Mouse (Mus musculus) hindbrain, embryonic 10.5 days (tissue): ENCODE data around the gene Vgll4. TPM values are rescaled to one million over a fixed set of nuclear protein-coding genes. Genes with fewer than 3 reads are reported as not detected.
"Not testable (repeated sequence)": the region's sequence is repeated elsewhere in the genome, so short reads cannot be mapped to it uniquely, and the experiment has no call there.

Source experiments
- DNase-seq: peaks from one replicate; pipeline ENCODE4 v3.0.0-alpha.2; 2017; ENCODE audit warnings: low spot score
- H3K27ac ChIP-seq: fragments of 300-500 bp; sonication (generic); 2 replicates; pipeline ENCODE4 v1.5.1; 2016; ENCODE audit warnings: mild to moderate bottlenecking, moderate library complexity
- H3K27me3 ChIP-seq: fragments of 300-500 bp; sonication (generic); 2 replicates; pipeline ENCODE4 v1.6.1; 2016; ENCODE audit warnings: mild to moderate bottlenecking; ENCODE audit not compliant: poor library complexity, insufficient read depth, severe bottlenecking
- H3K36me3 ChIP-seq: fragments of 300-500 bp; sonication (generic); 2 replicates; pipeline ENCODE4 v1.6.1; 2016; ENCODE audit warnings: mild to moderate bottlenecking, moderate library complexity
- H3K4me1 ChIP-seq: fragments of 300-500 bp; sonication (generic); replicated peaks from 2 replicates; pipeline ENCODE4 v1.6.1; 2016; ENCODE audit warnings: mild to moderate bottlenecking
- H3K4me3 ChIP-seq: fragments of 300-500 bp; sonication (generic); 2 replicates; pipeline ENCODE4 v1.5.1; 2016; ENCODE audit warnings: mild to moderate bottlenecking, moderate library complexity
- H3K9me3 ChIP-seq: fragments of 300-500 bp; sonication (generic); 2 replicates; pipeline ENCODE4 v1.6.1; 2016; ENCODE audit warnings: mild to moderate bottlenecking, moderate library complexity
- WGBS: fragments of 180-500 bp; shearing (Covaris S2); methylation state at CpG from one replicate; pipeline ENCODE4 v1.1.7; 2016; 5-methylcytosine and 5-hydroxymethylcytosine counted together
- polyA plus RNA-seq: library from polyadenylated mRNA; unstranded; fragments of >200 nt; fragmentation: Nextera tagmentation; extraction: Ambion mirVana; gene quantifications from 2 replicates; pipeline ENCODE4 v1.2.1, GENCODE M21; 2016

The Vgll4 gene
- polyA plus RNA-seq, 1 experiment from 2014 or later, result 73.3 TPM

GRCm38 (mm10) chr6:114930646-114931045 lies 39.1 kb downstream of the Vgll4 start:
- H3K27ac ChIP-seq, result no peak overlapping the region
- DNase-seq, result no peak
- H3K9me3 ChIP-seq, result peaks cover 7% of the 10 kb centered on the region; the same call in 1 of the 2 replicates
- H3K4me3 ChIP-seq, result no peak overlapping the region
- H3K36me3 ChIP-seq, result no peaks in the 10 kb centered on the region
- H3K27me3 ChIP-seq, result no peaks in the 10 kb centered on the region
- H3K4me1 ChIP-seq, result peaks cover 11% of the 10 kb centered on the region
- 95% methylated on average over 8 of the region's 8 CpGs for WGBS

GRCm38 (mm10) chr6:114930038-114930591 lies 39.7 kb downstream of the Vgll4 start:
- 70% methylated on average over 11 of the region's 11 CpGs for WGBS
- Histone ChIP-seq H3K4me1 (peaks cover 11% of the 10 kb centered on the region), H3K9me3 (peaks cover 7% of the 10 kb centered on the region; the same call in 1 of the 2 replicates), H3K4me3 (no peak overlapping the region), H3K27me3 (no peaks in the 10 kb centered on the region), H3K27ac (no peak overlapping the region), H3K36me3 (no peaks in the 10 kb centered on the region)
- DNase-seq, result no peak

GRCm38 (mm10) chr6:114929346-114929745 lies 40.4 kb downstream of the Vgll4 start:
- no peak overlapping the region for H3K4me3 ChIP-seq
- H3K27ac ChIP-seq, result no peak overlapping the region
- no peaks in the 10 kb centered on the region for H3K27me3 ChIP-seq
- DNase-seq, result peak; percentile 38
- H3K9me3 ChIP-seq, result peaks cover 7% of the 10 kb centered on the region; the same call in 1 of the 2 replicates
- H3K36me3 ChIP-seq, result no peaks in the 10 kb centered on the region
- H3K4me1 ChIP-seq, result peaks cover 11% of the 10 kb centered on the region

DNA sequence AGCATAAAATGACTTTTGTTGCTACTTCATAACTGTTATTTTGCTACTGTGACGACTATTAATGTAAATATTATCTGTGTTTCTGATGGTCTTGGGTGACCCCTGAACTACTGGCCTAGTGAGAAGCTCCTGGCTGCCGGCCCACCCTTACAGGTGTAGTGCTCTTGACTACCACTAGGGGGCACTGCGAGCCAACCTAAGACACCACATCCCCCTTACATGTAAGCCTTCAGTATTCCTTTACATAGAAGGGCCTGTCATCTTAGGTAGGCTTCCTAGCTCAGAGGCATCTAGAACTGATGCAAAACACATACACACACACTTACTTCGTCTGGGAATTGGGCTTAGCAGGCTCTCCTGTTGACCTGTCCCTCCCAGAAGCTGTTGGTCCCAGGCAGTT lies 41.3 kb downstream of the Vgll4 start:
- no peaks in the 10 kb centered on the region for H3K27me3 ChIP-seq
- peaks cover 11% of the 10 kb centered on the region for H3K4me1 ChIP-seq
- H3K9me3 ChIP-seq, result peaks cover 7% of the 10 kb centered on the region; the same call in 1 of the 2 replicates
- no peaks in the 10 kb centered on the region for H3K36me3 ChIP-seq
- peak; percentile 74 for DNase-seq
- 6% methylated on average over 4 of the region's 4 CpGs for WGBS
- H3K27ac ChIP-seq, result no peak overlapping the region
- H3K4me3 ChIP-seq, result no peak overlapping the region

GRCm38 (mm10) chr6:114927400-114927799 lies 42.4 kb downstream of the Vgll4 start:
- no peaks in the 10 kb centered on the region for H3K36me3 ChIP-seq
- H3K4me1 ChIP-seq, result peaks cover 11% of the 10 kb centered on the region
- H3K27ac ChIP-seq, result no peak overlapping the region
- H3K27me3 ChIP-seq, result no peaks in the 10 kb centered on the region
- no peak for DNase-seq
- H3K9me3 ChIP-seq, result peaks cover 7% of the 10 kb centered on the region; the same call in 1 of the 2 replicates
- no peak overlapping the region for H3K4me3 ChIP-seq
- WGBS, result 88% methylated on average over 5 of the region's 5 CpGs

DNA sequence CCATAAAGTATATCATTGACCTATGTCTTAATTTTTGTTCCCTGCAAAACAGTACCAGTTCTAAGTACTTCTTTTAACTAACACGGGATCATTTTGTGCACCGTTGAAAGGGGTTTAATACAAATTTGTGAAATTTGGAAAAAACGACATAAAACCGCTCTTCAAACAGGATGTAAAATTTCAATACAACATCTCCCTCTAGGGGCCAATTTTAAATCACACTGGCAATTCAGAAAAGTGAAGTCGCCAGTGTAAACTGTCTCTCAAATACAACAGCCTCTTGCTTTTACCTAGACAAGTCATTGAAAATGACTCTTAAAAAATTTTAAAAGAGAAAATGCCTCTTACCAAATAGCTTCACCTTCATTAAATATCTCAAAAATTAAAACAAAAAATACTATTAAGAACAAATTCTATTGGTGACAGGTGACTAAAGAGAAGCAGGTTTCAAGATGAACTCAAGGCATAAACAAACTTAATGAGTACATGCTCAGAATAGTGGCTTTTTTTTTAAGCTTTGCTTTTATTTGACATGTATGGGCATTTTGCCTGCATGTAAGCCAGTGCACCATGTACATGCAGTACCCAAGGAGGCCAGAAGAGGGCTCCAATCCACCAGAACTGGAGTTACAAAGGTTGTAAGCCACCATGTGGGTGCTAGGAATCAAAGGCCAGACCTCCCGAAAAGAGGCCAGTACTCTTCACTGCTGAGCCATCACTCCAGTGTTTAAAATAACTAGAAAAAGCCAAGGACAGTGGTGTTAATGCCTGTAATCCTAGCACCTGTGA lies 43.2 kb downstream of the Vgll4 start:
- Histone ChIP-seq H3K9me3 (peaks cover 7% of the 10 kb centered on the region; the same call in 1 of the 2 replicates), H3K4me3 (no peak overlapping the region), H3K27me3 (no peaks in the 10 kb centered on the region), H3K4me1 (peaks cover 15% of the 10 kb centered on the region), H3K36me3 (no peaks in the 10 kb centered on the region), H3K27ac (no peak overlapping the region)
- WGBS, result 43% methylated on average over 6 of the region's 6 CpGs
- no peak for DNase-seq

- WGBS, result 84% methylated on average over 4 of the region's 4 CpGs
Observed at GRCm38 (mm10) chr6:114925196-114925595, 44.6 kb downstream of the Vgll4 start.

GRCm38 (mm10) chr6:114922355-114923096 lies 47.3 kb downstream of the Vgll4 start:
- 0 out of 2 replicates have a peak overlapping the region, but pooled peaks have one; percentile 23 for H3K27ac ChIP-seq
- not testable (repeated sequence) for H3K27me3 ChIP-seq, H3K4me3 ChIP-seq, H3K9me3 ChIP-seq
- H3K36me3 ChIP-seq, result peaks cover 17% of the 10 kb centered on the region; the same call in 1 of the 2 replicates
- peaks cover 32% of the 10 kb centered on the region for H3K4me1 ChIP-seq
- WGBS, result 74% methylated on average over 7 of the region's 7 CpGs
- peak; percentile 46 for DNase-seq

More at GRCm38 (mm10) chr6:114925196-114925595, 44.6 kb downstream of the Vgll4 start:
- no peak overlapping the region for H3K27ac ChIP-seq
- DNase-seq, result no peak
- H3K9me3 ChIP-seq, result peaks cover 7% of the 10 kb centered on the region; the same call in 1 of the 2 replicates
- no peak overlapping the region for H3K4me3 ChIP-seq
- H3K4me1 ChIP-seq, result peaks cover 11% of the 10 kb centered on the region
- H3K36me3 ChIP-seq, result no peaks in the 10 kb centered on the region
- no peaks in the 10 kb centered on the region for H3K27me3 ChIP-seq

DNA sequence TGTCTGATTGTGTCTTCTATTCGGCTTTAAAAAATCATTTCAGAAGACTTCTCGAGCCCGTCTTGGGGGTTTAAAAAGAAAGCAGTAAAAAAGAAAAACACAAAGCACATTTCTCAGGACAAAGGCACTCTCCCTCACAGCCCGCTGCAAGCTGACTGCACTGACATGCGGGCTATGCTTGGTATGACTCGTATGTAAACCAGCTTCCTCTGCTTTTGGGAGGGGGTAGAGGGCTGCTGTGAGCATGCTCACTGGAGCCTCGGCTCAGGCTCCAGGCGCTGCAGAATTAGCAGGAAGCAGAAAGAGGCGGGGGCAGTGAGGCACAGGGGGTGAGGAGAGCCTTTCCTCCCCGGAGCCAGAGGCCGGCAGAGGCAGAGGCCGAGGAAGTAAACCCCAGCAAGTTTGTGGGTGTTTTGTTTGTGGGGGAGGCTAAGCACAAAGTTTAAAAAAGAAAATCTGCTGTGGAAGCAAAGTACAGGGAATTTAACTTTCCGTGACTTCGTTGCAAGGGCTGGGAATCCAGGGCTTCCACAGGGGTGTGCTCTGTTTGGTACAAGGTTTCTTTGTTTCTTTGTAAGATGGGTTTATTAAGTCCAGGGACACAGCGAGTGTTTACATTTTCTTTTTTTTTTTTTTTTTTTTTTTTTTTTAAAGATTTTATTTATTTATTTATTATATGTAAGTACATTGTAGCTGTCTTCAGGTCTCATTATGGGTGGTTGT lies 48.0 kb downstream of the Vgll4 start:
- Histone ChIP-seq H3K27ac (peak overlapping the region; percentile 97), H3K27me3 (no peaks in the 10 kb centered on the region), H3K36me3 (peaks cover 17% of the 10 kb centered on the region; the same call in 1 of the 2 replicates), H3K4me3 (peak overlapping the region; percentile 75), H3K9me3 (0 out of 2 replicates have a peak, but pooled peaks cover under 1% of the 10 kb centered on the region), H3K4me1 (peaks cover 39% of the 10 kb centered on the region)
- 5% methylated on average over 15 of the region's 15 CpGs for WGBS
- peak; percentile 90 for DNase-seq

- WGBS, result 9% methylated on average over 17 of the region's 17 CpGs
- Histone ChIP-seq H3K27ac (peak overlapping the region; percentile 97), H3K27me3 (no peaks in the 10 kb centered on the region), H3K9me3 (no peaks in the 10 kb centered on the region), H3K36me3 (peaks cover 17% of the 10 kb centered on the region; the same call in 1 of the 2 replicates), H3K4me3 (peak overlapping the region; percentile 75), H3K4me1 (peaks cover 49% of the 10 kb centered on the region)
- peak; percentile 78 for DNase-seq
Observed at GRCm38 (mm10) chr6:114920523-114921445, 49.0 kb downstream of the Vgll4 start.

DNA sequence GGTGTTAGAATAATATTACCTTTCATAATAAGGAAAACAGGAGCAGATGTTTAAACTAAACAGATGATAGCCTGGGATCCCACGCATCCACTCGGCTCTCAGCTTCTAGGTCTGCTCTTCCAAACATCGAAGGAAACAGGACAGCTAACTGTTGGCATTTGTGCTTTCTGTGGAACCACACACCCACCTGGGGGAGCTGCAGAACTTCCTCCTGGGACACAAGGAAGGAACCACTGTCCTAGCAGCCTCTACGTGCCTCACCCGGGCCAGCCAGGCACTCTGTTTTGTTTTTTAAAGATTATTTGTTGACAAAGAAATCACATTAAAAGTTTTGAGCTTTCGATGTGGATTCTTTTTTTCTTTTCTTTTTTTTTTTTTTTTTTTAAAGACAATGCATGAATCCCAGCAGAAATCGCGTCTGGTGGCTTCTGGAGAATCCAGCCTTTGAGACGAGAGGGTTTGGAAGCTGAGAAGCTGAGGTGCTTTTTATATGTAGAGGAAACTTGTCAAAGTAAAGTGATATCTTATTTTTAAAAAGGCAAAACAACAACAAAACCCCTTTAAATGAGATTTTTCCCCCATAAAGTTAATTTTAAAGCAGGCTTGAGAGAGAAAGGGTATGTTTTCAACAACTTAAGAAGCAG lies 50.0 kb downstream of the Vgll4 start:
- H3K27me3 ChIP-seq, result no peaks in the 10 kb centered on the region
- H3K36me3 ChIP-seq, result peaks cover 17% of the 10 kb centered on the region; the same call in 1 of the 2 replicates
- DNase-seq, result no peak
- peak overlapping the region; percentile 97 for H3K27ac ChIP-seq
- no peaks in the 10 kb centered on the region for H3K9me3 ChIP-seq
- peaks cover 59% of the 10 kb centered on the region for H3K4me1 ChIP-seq
- 34% methylated on average over 9 of the region's 9 CpGs for WGBS
- peak overlapping the region; percentile 75 for H3K4me3 ChIP-seq
